Mouse (Mus musculus) lung, postnatal 0 days (tissue): ENCODE data around the gene Rad51b.

Experiments used
- CTCF ChIP-seq: IDR thresholded peaks from 2 replicates; pipeline ENCODE4 v1.5.1; 2016; ENCODE audit warnings: antibody characterized with exemption, mild to moderate bottlenecking
- EP300 ChIP-seq: IDR thresholded peaks from 2 replicates; pipeline ENCODE4 v1.6.1; 2016; ENCODE audit warnings: antibody characterized with exemption, mild to moderate bottlenecking, control low read depth

DNA sequence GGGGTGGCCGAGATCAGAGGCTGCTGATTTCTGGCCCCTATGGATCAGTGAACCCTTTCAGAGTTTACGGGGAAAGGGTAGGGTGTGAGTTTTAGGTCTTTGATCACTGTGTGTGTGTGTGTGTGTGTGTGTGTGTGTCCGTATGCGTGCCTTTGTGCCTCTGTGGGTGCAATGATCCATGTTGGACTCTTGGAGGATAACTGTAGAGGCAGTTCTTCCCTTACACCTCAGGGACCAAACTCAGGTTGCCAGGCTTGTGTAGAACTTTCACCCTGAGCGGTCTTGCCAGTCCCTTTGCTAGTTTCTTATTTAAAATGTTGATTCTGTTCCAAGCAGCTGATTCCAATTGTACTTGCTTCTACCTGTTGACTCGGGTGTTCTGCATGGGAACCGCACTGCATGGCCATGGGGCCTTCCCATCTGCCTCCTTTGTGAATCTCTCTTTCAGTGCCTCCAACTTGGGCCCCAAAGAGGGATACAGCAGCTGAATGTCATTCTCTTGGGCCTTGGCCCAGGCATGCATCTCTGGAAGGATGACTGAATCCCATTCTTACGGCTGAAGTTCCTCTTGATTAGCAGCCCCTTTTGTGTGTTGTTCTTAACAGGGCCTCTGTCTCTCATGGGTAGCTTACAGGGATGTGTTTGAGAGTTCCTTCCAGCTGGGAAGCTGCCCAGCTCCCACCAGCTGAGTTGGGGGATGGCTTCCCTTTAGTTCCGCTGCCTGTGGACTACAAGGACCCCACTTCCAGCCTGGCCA lies 383.0 kb downstream of the Rad51b start:
- no peak for TF ChIP-seq CTCF
- TF ChIP-seq EP300 = no peak
